Mouse (Mus musculus) midbrain, embryonic 12.5 days (tissue): ENCODE data around the gene Hax1. TPM values are rescaled to one million over a fixed set of nuclear protein-coding genes. Genes with fewer than 3 reads are reported as not detected.

ENCODE experiments used
- ATAC-seq: fragments of 200-750 bp; cut with Nextera tagmentation; 2 replicates; pipeline ENCODE4 v1.8.0; 2017; ENCODE audit warnings: low read depth, moderate TSS enrichment, moderate library complexity; ENCODE audit not compliant: low FRiP score
- H3K27ac ChIP-seq: fragments of 300-500 bp; sonication (generic); replicated peaks from 2 replicates; pipeline ENCODE4 v1.5.1; 2016; ENCODE audit warnings: mild to moderate bottlenecking
- H3K27me3 ChIP-seq: fragments of 300-500 bp; sonication (generic); 2 replicates; pipeline ENCODE4 v1.6.1; 2016; ENCODE audit warnings: mild to moderate bottlenecking
- H3K36me3 ChIP-seq: fragments of 300-500 bp; sonication (generic); 2 replicates; pipeline ENCODE4 v1.6.1; 2016
- H3K4me1 ChIP-seq: fragments of 300-500 bp; sonication (generic); 2 replicates; pipeline ENCODE4 v1.6.1; 2016
- H3K4me2 ChIP-seq: fragments of 300-500 bp; sonication (generic); replicated peaks from 2 replicates; pipeline ENCODE4 v1.6.1; 2016; ENCODE audit warnings: mild to moderate bottlenecking, moderate library complexity
- H3K4me3 ChIP-seq: fragments of 300-500 bp; sonication (generic); 2 replicates; pipeline ENCODE4 v1.5.1; 2016; ENCODE audit warnings: mild to moderate bottlenecking
- H3K9ac ChIP-seq: fragments of 300-500 bp; sonication (generic); replicated peaks from 2 replicates; pipeline ENCODE4 v1.6.1; 2016; ENCODE audit warnings: mild to moderate bottlenecking, moderate library complexity
- H3K9me3 ChIP-seq: fragments of 300-500 bp; sonication (generic); 2 replicates; pipeline ENCODE4 v1.6.1; 2016; ENCODE audit warnings: mild to moderate bottlenecking
- WGBS: fragments of 180-500 bp; shearing (Covaris S2); methylation state at CpG from one replicate; pipeline ENCODE4 v1.1.7; 2016; 5-methylcytosine and 5-hydroxymethylcytosine counted together
- polyA plus RNA-seq: library from polyadenylated mRNA; unstranded; fragments of >200 nt; fragmentation: Nextera tagmentation; extraction: Ambion mirVana; gene quantifications from 2 replicates; pipeline ENCODE4 v1.2.1, GENCODE M21; 2016

Hax1 gene
- 149 and 150 TPM in 2 replicates for polyA plus RNA-seq

DNA sequence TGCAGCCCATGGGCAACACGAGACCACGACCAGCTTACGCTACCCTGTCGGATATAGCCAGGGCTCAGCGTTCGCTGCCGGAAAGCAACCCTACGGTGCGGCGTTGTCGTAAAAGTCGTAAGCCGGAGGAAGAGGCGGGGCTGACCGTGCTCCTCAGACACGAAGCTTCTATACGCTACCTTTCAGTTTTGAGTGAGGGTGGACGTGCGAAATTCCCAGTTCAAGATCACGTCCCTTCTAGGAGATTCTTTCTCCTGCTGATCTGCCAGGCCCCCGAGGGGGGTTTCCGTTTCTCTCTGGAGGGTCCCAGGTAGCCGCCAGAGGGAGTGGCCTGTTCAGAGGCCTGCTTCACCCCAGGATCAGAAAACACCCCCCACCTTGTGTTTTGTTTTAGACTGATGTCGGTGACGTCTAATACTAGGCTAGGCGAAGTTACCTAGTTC lies at the start of gene Hax1:
Gene Hax1 (minus strand): TSS at position 169 of the 443 bp plus-strand sequence.
- Histone ChIP-seq H3K9me3 (no peaks in the 10 kb centered on the region), H3K4me2 (peak within 1 kb of the TSS; percentile 88), H3K4me3 (peak within 1 kb of the TSS; percentile 81), H3K27ac (peak within 1 kb of the TSS; percentile 84), H3K27me3 (no peaks in the 10 kb centered on the region), H3K4me1 (peaks cover 18% of the 10 kb centered on the region), H3K9ac (peak within 1 kb of the TSS; percentile 77), H3K36me3 (peaks cover 50% of the 10 kb centered on the region)
- ATAC-seq, result peak; percentile 96
- WGBS, result under 1% methylated on average over 26 of the region's 26 CpGs

DNA sequence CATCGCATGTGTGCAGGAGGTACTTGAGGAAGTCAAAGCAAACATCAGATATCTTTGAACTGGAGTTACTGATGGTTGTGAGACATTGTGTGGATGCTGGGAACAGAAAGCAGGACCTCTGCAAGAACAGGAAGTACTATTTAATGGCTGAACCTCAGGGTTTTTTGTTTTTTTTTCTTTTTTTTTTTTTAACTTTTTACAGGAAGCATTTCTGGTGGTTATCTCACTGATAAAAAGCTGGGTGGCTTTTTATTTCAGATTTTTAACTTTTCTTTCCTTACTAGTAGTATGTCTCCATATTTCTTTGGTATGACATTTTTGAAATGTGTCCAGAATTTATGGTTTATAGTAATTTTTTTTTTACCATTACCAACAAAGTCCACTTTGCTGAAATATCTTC lies 37.7 kb upstream of the Hax1 start:
- Histone ChIP-seq H3K27me3 (no peaks in the 10 kb centered on the region), H3K4me1 (no peaks in the 10 kb centered on the region), H3K4me3 (no peak overlapping the region), H3K9ac (no peak overlapping the region), H3K9me3 (no peaks in the 10 kb centered on the region), H3K36me3 (peaks cover 83% of the 10 kb centered on the region), H3K4me2 (no peak overlapping the region), H3K27ac (no peak overlapping the region)
- ATAC-seq, result no peak
- WGBS, result 100% methylated on average over 1 of the region's 1 CpGs

DNA sequence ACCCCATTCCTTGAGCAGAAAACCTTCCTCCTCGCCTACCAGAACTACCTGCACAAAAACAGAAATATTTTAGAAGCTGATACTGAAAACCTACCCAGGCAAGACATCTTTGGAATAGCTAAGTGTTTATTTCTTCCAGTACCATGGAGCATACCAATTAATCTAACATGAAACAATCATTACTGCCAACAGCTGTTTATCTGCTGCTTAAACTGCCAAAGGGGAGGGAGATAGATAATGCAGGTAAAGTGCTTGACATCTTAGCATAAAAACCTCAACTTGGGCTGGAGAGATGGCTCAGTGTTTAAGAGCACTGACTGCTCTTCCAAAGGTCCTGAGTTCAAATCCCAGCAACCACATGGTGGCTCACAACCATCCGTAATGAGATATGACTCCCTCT lies 36.1 kb upstream of the Hax1 start:
- Histone ChIP-seq H3K4me2 (no peak overlapping the region), H3K4me1 (no peaks in the 10 kb centered on the region), H3K9me3 (no peaks in the 10 kb centered on the region), H3K9ac (no peak overlapping the region), H3K36me3 (peaks cover 80% of the 10 kb centered on the region), H3K4me3 (no peak overlapping the region), H3K27ac (no peak overlapping the region), H3K27me3 (no peaks in the 10 kb centered on the region)
- WGBS, result 86% methylated on average over 2 of the region's 2 CpGs
- no peak for ATAC-seq

DNA sequence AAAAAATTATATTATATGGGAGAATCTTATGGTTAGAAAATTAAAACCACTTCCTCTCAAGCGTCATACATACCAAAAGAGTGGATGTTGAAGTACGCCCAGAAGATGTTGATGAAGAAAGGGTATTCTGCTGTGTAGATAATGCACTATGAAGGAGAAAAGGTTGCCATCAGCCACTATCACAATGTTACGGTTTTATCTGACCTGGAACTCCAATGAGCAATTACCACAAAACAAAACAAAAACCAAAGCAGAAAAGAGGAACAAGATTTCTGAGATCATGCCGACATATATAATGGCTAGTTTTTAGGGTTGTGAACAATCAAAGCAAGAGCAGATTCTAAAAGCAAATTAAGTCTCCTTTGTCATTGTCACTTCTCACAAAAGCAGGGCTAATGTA lies 18.0 kb upstream of the Hax1 start:
- no peak for ATAC-seq
- no peaks in the 10 kb centered on the region for H3K9me3 ChIP-seq
- 97% methylated on average over 4 of the region's 4 CpGs for WGBS
- no peak overlapping the region for H3K27ac ChIP-seq
- peaks cover 96% of the 10 kb centered on the region for H3K36me3 ChIP-seq
- H3K27me3 ChIP-seq, result no peaks in the 10 kb centered on the region
- H3K4me3 ChIP-seq, result no peak overlapping the region
- H3K4me2 ChIP-seq, result no peak overlapping the region
- H3K9ac ChIP-seq, result no peak overlapping the region
- H3K4me1 ChIP-seq, result no peaks in the 10 kb centered on the region

DNA sequence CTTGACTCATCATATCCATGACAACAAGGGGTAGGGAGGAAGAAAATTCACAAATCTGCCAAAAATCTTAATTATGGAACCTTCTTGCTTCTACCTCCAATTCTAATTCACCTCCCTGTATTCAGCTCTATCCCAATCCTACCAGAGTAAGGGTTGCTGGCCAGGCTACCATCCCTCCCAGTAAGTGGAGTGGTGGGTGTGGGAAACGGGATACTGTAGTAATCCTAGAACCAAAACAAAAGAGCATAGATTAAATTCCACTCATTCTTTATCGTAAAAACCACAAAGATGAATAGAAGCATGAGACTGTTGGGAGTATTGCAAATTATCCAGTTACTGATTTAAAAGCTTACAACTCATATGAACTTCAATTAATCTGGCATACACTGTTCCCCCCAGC lies 11.7 kb upstream of the Hax1 start:
- peaks cover 97% of the 10 kb centered on the region for H3K36me3 ChIP-seq
- WGBS, result 88% methylated on average over 2 of the region's 2 CpGs

DNA sequence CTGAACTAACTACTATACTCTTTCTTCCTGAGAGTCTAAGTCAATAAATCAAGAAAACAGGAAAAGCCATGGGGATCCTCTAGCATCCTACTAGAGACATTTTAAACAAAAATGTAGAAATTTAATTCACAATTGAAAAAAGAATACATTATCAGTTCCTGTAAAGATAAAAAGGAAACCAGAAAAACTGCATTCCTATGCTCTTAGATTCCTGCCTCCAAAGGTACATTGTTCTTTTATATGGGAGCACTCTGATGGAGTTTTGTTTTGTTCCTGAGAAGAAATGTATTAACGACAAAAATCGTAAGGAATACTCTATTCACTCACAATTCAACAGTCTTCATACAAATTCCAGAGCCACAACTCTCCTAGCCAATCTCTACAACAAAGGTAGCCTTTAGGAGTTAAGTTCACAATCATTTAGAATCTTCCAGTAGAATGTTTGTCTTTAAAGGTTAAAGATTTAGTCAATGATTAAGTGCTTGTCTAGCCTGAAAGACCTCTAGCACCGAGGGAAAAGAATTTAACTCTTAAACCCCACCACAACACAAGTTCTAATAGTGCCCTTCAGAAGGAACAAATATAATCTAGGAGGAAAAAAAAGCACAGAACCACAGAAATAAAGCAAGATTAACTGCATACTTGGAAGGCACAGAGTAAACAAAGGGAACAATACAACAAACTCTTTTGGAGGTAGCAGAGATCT lies 5.7 kb upstream of the Hax1 start:
- Histone ChIP-seq H3K36me3 (peaks cover 75% of the 10 kb centered on the region), H3K4me1 (peaks cover under 1% of the 10 kb centered on the region; the same call in 1 of the 2 replicates), H3K9me3 (no peaks in the 10 kb centered on the region), H3K9ac (no peak overlapping the region), H3K27me3 (no peaks in the 10 kb centered on the region), H3K27ac (no peak overlapping the region), H3K4me3 (no peak overlapping the region), H3K4me2 (no peak overlapping the region)
- ATAC-seq, result no peak
- WGBS, result 78% methylated on average over 3 of the region's 3 CpGs

More for the DNA sequence above, 11.7 kb upstream of the Hax1 start:
- no peak overlapping the region for H3K4me3 ChIP-seq
- H3K9ac ChIP-seq, result no peak overlapping the region
- no peaks in the 10 kb centered on the region for H3K4me1 ChIP-seq
- no peak overlapping the region for H3K27ac ChIP-seq
- no peak for ATAC-seq
- no peak overlapping the region for H3K4me2 ChIP-seq
- H3K27me3 ChIP-seq, result no peaks in the 10 kb centered on the region
- H3K9me3 ChIP-seq, result no peaks in the 10 kb centered on the region

DNA sequence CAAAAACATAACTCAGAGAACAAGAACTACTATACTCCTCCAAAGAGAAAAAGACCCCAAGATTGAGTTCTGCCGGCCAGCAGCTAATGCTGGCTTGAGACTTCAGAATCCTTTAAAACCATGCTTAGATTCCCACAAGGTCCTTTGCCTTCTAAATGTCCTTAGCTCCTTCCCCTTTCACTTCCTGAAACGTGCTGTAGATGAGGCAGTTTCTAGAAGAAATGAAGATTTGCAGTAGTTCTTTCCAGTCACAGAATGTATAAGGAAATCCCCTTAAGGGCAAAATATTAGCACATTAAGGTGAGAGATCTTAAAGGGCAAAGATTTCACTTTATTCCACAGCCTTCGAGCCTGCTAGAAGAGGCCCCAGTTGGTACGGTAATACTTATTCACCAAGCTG lies 1.2 kb upstream of the Hax1 start:
- Histone ChIP-seq H3K36me3 (peaks cover 49% of the 10 kb centered on the region), H3K27me3 (no peaks in the 10 kb centered on the region), H3K27ac (no peak overlapping the region), H3K4me3 (no peak overlapping the region), H3K9ac (0 out of 2 replicates have a peak overlapping the region, but pooled peaks have one; percentile 77), H3K4me1 (peaks cover 18% of the 10 kb centered on the region), H3K4me2 (no peak overlapping the region), H3K9me3 (no peaks in the 10 kb centered on the region)
- no peak for ATAC-seq
- 85% methylated on average over 4 of the region's 4 CpGs for WGBS

DNA sequence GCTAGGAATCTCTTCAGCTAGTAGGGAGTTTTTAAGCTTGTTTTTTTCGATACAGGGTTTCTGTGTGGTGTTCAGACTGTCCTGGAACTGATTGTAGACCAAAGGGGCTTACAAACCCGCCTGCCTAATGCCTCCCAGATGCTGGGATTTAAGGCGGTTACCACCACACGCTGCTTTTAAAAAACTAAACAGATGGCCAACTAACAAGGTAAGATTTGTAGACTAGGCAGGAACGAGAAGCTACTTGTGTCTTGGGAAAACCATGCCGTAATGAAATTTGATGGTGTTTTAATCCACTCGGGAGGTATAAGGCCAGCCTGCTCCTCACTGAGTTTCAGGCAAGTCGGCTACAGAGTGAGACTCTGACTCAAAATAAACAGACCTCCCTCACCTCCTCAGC lies 510 bp upstream of the Hax1 start:
- H3K9me3 ChIP-seq, result no peaks in the 10 kb centered on the region
- ATAC-seq, result peak; percentile 51

DNA sequence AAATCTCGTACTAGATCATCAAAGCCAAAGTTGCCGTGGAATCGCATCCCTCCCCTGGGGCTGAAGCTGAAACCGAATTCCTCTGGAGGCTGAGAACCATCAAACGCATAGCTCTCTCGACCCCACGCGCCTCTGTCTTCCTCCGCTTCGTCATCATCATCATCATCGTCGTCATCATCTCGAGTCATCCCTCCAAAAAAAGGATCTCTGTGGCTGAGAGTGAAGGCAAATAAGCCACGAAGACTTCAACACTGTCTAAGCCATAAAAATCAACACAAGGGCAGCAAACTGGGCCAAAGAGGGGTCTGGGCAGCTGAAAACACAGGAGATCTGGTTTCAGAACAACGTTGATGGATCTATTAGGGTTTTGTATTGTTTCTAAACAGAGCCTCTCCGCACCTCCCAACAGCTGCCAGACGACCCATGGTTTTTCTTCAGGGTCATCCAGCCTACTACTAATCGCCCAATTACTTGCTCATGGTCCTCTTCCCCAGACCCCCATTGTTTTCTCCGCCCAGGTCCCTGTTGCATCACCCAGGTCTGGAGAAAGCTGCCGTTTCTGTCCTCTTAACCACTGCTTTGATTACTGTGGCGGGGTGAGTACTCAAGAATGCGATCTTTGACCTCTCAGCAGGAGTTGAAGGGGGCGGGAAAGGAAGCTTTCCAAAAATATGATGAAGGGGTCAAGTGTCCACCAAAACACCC lies 637 bp downstream of the Hax1 start:
- Histone ChIP-seq H3K4me1 (peaks cover 18% of the 10 kb centered on the region), H3K36me3 (peaks cover 47% of the 10 kb centered on the region), H3K9ac (peak overlapping the region; percentile 77), H3K4me2 (peak overlapping the region; percentile 88), H3K4me3 (peak overlapping the region; percentile 81), H3K27me3 (no peaks in the 10 kb centered on the region), H3K27ac (peak overlapping the region; percentile 84), H3K9me3 (no peaks in the 10 kb centered on the region)
- 18% methylated on average over 23 of the region's 23 CpGs for WGBS
- ATAC-seq, result peak; percentile 64

More for the DNA sequence above, 510 bp upstream of the Hax1 start:
- peak overlapping the region; percentile 81 for H3K4me3 ChIP-seq
- 23% methylated on average over 8 of the region's 8 CpGs for WGBS
- peaks cover 48% of the 10 kb centered on the region for H3K36me3 ChIP-seq
- H3K9ac ChIP-seq, result peak overlapping the region; percentile 77
- H3K4me1 ChIP-seq, result peaks cover 18% of the 10 kb centered on the region
- H3K4me2 ChIP-seq, result peak overlapping the region; percentile 88
- no peaks in the 10 kb centered on the region for H3K27me3 ChIP-seq
- H3K27ac ChIP-seq, result peak overlapping the region; percentile 84

DNA sequence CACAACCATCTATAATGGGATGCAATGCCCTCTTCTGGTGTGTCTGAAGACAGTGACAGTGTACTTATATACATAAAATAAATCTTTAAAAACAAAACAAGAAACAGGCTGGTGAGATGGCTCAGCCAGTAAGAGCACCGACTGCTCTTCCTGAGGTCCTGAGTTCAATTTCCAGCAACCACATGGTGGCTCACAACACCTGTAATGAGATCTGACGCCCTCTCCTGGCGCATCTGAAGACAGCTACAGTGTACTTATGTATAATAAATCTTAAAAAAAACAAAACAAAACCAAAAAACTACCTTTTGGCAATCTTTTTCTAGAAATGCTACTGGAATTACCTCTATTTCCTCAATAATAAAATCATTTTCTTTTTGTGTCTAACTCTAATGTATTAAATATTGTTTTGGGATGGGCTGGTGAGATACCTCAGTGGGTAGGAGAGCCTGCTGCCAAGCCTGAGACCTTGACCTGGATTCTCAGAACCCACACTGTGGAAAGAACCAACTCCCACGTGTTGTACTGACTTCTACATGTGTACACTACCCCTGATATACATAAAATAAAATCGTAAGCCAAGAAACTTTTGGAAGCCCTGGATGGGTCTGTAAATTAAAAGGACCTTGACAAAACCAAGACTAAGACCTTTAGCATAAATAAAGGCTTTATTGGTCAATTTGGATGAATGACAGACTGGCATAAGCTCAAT lies 3.6 kb downstream of the Hax1 start:
- Histone ChIP-seq H3K4me2 (no peak overlapping the region), H3K4me3 (no peak overlapping the region), H3K4me1 (peaks cover 18% of the 10 kb centered on the region), H3K9ac (no peak overlapping the region), H3K27me3 (no peaks in the 10 kb centered on the region), H3K9me3 (no peaks in the 10 kb centered on the region), H3K36me3 (peaks cover 25% of the 10 kb centered on the region), H3K27ac (no peak overlapping the region)
- 91% methylated on average over 5 of the region's 5 CpGs for WGBS
- ATAC-seq, result no peak

DNA sequence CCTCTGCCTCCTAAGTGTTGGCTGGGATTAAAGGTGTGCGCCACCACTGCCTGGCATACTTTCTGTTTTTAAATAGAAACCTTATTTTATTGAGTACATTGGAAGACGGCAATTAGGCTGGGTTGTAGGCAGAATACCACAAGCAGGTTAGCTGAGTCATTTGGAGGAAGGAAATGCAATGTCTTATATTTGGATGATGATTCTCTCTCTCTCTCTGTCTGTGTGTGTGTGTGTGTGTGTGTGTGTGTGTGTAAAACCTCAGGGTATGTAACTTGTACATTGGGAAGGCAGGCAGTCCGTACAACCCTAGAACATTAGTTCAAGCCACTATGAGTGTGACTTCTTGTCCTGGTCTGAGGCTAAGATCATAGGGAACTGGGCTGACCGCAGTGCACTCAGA lies 10.8 kb downstream of the Hax1 start:
- Histone ChIP-seq H3K27me3 (no peaks in the 10 kb centered on the region), H3K4me1 (no peaks in the 10 kb centered on the region), H3K4me2 (no peak overlapping the region), H3K4me3 (no peak overlapping the region), H3K9ac (no peak overlapping the region), H3K9me3 (no peaks in the 10 kb centered on the region), H3K27ac (no peak overlapping the region), H3K36me3 (0 out of 2 replicates have a peak, but pooled peaks cover 3% of the 10 kb centered on the region)
- ATAC-seq, result no peak
- 92% methylated on average over 4 of the region's 4 CpGs for WGBS

DNA sequence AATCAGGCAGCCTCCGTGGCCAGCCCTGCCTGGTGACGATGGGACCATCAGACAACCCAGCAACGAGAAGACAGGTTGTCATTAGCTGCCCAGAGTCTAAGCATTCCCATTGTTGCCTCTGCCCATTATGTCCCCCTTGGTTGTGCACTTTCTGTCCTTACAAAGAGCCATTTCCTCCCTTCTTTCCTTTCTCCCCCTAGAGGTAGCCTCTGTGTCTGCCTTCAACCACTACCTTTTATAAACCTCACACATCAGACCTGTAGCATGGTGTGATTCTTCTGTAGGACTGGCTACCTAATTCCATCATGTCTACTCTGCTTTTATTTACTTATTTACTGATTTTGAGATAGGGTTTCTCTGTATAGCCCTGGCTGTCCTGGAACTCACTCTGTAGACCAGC lies 11.4 kb downstream of the Hax1 start:
- H3K4me1 ChIP-seq, result no peaks in the 10 kb centered on the region
- no peak overlapping the region for H3K9ac ChIP-seq
- H3K9me3 ChIP-seq, result no peaks in the 10 kb centered on the region
- 0 out of 2 replicates have a peak, but pooled peaks cover 3% of the 10 kb centered on the region for H3K36me3 ChIP-seq
- H3K27me3 ChIP-seq, result no peaks in the 10 kb centered on the region
- WGBS, result 61% methylated on average over 3 of the region's 3 CpGs
- no peak overlapping the region for H3K4me2 ChIP-seq
- ATAC-seq, result no peak
- no peak overlapping the region for H3K4me3 ChIP-seq
- no peak overlapping the region for H3K27ac ChIP-seq
